Mouse (Mus musculus) spleen, postnatal 36 days (tissue): ENCODE measurements at regions not wholly inside any gene's neighbourhood (a gene's known extent, or its start where the extent isn't known, plus 50 kb on each side); places are given as distances from the start of the nearest gene placed in this dataset.

Experiments
- DNase-seq, 2 experiments: peaks; one replicate each; pipeline ENCODE4 v3.0.0; 2022; ENCODE audit warnings: low spot score in 2 of 2, mixed read lengths in 1 of 2

DNA sequence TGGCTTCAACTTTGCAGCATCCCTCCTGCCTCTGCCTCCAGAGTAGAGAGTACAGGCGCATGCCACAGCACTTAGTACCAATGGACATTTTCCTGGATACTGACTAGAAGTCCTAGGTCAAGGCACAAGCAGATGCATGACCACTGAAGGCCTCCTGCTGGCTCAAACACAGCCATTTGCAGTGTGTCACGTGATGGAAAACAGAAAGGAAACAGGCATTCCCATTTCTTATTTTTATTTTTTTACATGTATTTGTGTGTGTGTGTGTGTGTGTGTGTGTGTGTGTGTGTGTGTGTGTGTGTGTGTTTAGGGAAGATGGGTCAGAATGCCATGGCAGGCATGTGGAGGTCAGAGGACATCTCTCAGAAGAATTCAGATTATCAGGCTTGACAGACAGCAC is 65.6 kb downstream of the Thap12 start:
- DNase-seq, result no peak

DNA sequence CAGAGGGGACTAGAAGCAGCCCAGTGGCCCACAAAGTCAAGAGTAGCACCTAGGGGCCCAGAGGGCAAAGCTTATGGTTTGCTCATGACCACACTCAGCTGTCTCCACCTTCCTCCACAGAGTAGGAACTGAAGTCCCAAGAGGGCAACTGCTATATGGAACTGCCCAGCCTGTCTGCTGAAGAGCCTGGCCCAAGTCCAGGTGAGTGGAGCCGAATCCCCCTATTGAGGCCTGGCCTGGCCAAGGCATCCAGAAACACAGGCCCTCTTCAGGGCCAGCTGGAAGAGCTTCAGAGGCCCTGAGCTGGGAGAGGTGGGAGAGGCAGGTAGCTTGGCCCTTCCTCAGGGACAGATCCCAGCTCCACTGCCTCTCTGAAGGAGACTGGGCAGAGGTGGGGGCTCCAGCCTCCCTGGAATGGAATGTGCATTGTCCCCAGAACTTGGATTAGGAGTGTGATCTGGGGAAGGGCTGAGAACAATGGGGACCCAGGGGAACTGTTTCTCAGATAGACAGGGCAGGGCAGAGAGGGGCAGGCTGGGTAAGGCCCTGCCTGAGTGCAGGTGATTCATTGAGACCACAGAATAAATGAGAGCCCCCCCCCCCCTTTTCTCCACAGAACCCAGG is 65.7 kb upstream of the Wnt11 start:
- DNase-seq, result no peak

DNA sequence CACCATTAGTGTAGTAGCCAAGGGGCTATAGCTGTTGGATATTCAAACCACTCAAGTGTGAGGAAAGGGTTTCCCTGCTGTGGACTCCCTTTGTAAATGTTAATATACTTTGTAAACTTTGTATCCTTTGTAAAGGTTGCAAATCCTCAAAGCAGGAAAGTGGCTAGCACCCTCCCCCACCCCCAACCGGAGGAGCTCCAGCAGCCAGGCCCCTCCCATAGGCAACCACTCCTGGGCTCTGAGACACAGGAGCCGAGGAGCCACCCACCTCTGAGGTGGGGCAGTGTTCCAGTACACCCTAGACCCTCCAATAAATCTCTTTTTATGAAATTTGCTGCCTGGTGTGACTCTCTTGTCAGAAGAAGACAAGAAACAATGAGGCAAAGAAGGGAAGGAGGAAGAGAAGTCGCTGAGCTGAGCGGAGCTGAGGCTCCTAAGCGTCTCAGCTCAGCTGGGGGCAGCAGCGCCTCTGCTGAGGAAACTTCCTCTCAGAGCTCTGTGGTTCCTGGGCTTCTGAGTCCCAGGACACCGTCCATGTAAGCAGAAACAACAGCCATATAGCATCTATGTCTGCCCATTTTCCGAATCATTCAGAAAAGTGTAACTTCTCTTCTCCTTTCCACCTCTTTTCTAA is 64.5 kb upstream of the Wnt11 start:
- DNase-seq, result no peak

DNA sequence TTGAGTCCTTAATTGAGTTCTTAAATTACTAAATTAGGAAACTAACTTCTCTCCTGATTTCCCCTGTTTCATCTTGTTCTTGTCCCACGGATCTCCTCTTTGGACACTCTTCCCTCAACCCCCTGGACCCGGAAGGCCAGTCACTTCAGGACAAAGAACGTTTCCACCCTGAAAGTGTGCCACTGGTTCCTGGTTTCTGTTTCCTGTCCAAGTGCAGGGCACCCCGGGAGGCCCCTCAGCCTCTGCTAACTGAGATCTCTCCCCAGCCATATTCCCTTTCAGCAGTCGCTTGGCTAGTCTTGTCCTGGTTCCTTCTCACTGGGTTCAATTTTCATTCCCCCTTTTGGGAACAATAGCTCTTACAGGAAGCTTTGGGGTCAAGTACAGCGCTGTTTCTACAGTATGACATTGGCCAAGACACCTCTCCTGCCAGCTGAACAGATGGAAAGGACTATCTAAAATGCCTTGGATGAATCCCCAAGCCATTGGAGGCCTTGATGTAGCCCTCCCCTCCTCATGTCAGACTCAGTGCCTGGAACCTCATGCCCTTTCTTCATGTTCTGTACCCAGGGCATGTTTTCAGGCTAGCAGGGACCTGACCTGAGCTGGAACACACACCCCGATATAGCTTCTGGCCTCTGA is 63.7 kb upstream of the Wnt11 start:
- peak in 1 of 2 experiments; percentile 9 for DNase-seq

DNA sequence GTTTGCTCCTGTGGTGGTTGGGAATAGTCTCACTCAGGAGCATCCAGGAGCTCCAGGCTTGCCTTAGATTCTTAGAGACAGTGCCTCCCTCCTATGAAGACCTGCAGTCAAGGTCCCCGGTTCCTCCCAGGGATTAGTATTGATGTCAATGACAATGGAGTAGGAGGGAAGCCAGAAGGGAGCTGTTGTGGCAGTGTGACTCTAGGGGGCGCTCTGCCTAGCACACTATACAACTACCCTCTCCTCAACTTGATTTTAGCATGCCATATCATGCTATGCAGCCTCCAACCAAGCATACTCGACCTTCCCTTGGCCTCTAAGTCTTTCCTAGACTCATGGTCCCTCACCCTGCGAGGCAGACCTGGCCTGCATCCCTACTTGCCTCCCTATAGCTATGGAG is 60.3 kb upstream of the Wnt11 start:
- DNase-seq, result no peak

DNA sequence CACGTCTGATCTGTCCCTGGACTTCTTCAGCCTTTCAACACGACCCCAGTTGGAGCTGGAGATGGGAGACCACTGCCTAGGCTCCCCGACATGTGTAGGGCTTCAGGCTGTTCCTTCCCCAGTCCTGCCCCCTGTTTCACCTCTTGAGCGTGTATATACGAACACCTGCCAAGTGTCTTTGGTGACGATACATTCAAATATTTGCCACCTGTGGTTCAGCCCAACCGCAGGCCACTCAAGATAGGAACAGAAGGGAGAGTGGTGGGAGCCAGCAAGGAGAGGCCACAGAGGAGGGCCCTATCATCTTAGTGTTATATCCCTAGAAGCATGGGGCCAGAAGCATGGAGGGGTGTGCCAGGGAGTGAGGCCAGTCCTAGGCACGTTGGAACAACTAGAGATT is 59.9 kb upstream of the Wnt11 start:
- DNase-seq, result no peak

DNA sequence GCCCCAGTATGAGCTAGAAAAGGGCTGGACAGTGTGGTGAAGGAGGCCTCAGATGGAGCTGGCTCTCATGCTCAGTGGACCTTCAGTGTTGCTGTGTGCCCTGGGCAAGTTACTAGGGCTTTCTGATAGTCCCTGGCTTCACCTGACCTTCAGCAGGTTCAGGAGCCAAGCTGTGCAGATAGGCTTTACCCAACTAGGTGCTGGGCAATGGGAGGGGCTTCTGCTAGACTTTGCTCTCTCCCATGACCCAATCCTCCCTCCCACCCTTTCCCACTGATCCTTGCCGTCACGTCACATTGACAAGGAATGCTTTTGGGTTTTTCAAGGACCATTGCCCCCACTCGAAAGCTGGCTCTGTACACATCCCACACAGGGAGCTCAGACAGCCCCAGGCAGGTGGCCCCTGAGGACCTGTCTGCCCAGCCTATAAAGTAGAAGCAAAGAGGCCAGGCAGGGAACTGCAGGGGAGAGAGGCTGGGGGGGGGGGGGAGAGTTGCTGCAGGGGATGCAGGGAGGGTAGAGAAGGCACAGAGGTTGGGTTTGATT is 57.5 kb upstream of the Wnt11 start:
- DNase-seq, result no peak

DNA sequence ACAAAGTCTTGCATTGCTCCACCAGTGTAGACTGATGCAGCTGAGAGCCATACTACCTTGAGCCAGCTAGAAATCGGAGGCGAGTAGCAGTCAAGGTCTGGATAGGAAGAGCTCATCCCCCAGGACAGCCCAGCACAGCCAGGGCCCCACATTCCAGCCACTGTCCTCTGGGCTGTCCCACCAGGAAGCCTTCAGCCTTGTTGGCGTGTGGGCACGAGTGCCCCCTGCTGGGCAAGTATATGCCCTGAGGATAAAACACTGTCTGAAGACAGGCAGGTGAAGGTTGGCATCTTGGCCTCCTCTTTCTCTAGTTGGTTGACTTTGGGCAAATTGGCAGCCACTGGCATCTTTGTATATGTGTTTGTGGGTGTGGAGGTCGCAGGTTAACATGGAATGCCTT is 56.0 kb upstream of the Wnt11 start:
- peak; percentile 32 to 42 for DNase-seq

DNA sequence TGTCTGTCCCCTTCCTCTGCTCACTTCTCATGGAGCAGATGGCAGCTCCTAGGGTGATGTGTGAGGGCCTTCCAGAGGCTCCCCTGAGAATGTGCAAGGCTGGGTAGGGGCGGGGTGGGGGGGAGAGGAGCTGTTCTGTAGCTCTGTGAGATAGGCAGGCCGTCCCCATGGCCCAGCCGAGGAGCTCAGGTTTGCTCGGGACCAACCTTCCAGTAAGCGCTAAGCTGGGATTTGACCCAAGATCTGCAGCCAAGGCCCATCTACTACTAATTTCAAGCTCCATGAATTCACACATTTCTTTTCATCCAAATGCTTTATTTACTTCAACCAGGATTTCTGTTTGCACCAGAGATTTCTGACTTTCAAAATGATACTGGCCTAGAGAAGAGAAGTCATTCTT is 51.4 kb upstream of the Wnt11 start:
- DNase-seq, result no peak

DNA sequence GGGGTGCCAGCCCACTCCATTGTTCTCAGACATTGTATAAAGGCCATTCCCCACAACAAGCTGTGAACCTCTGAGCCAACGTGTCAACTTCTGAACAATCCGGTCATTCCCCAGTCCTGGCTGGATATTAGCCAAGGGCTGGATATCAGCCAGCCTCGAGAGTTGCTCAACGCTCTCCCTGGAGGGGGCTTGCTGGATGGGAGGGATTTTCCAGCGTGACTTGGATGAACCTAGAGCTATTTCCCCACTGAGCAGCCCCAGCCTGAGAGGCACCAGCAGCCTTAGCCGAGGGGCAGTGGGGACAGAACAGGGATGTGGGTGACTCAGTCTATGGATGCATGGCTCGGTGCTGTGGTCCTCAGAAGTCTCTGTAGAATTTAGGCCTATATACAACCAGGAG is 51.0 kb upstream of the Wnt11 start:
- DNase-seq, result peak in 1 of 2 experiments; percentile 17

DNA sequence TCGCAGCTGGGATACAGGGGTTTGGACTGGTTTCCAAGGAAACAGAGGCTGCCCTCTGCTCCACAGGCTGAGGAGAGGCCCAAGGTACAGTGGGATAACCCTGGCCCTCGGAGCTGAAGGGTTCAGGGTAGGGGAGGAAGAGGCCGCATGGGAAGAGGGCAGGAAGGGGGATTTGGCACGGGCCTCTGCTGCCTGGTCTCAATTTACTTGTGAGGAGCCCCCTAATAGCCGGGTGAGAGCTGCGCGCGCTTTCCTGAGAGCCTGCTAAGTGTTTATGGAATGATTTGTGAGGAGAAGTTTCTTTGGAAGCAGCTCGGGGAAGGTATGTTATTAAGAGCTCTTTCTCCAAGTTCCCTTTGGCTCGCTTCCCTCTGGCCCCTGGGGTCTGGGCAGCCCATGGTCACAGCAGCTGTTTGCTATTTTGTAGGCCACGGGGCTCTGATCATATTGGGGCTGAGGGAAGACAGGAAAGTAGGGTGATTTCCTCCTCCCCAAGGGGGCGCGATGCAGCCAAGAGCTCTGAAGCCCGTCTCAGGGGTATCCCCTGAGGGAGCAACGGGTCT is 50.5 kb upstream of the Wnt11 start:
- no peak for DNase-seq
